Mouse (Mus musculus): ENCODE results near the gene Ppfibp1. TPM values are rescaled to one million over a fixed set of nuclear protein-coding genes. Genes with fewer than 3 reads are reported as not detected.

Gene Ppfibp1
- total and polyA plus RNA-seq, 2 experiments: 6.9 to 20.8 TPM

DNA sequence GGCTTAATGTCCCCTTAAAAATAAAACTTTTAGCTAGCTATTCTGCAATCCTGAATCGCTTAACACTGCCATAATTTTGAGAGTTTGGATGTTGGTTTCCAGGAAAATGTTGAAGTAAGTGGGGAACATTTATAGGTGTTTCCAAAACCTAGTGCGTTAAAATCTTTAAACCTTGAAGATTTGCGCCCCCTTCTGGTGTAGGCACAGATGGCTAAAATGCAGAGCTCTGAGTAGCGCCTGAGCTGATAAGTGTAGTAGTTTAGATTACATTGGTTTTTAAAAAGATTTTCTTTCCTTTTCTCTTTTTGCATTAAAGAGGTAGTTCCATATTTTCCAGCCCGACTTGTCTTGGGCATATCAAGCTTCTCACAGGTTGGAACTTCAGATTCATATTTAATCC lies 105.9 kb downstream of the Ppfibp1 start:
- H3K79me2 ChIP-seq (ENCODE audit: control insufficient read depth, insufficient read depth, low read length): no peaks in the 10 kb centered on the region
- no peak overlapping the region for H3K27ac ChIP-seq (replicated peaks; ENCODE audit: insufficient read depth, low read depth, low read length)
- no peak overlapping the region for H3K9ac ChIP-seq (ENCODE audit: low read depth, low read length)
- WGBS: 43% methylated on average over 5 of the region's 5 CpGs
- H3K27me3 ChIP-seq (ENCODE audit: control insufficient read depth, insufficient read depth, low read length): no peaks in the 10 kb centered on the region
- no peaks in the 10 kb centered on the region for H3K4me1 ChIP-seq (ENCODE audit: control insufficient read depth, insufficient read depth, low read length)
- H3K36me3 ChIP-seq (ENCODE audit: control insufficient read depth, insufficient read depth, low read length): peaks cover 15% of the 10 kb centered on the region; the same call in 1 of the 2 replicates
- peak; percentile 33; the same call in 1 of the 2 replicates for TF ChIP-seq CTCF (IDR thresholded peaks at IDR 0.05; ENCODE audit: low read depth, low read length)
- TF ChIP-seq POLR2A (IDR thresholded peaks at IDR 0.05; ENCODE audit: extremely low read depth, insufficient read depth, low read length): no peak
- DNase-seq (ENCODE audit: extremely low read depth, low read depth, low spot score): peak; percentile 41
- no peak overlapping the region for H3K4me3 ChIP-seq (ENCODE audit: insufficient read depth, low read depth, low read length)

DNA sequence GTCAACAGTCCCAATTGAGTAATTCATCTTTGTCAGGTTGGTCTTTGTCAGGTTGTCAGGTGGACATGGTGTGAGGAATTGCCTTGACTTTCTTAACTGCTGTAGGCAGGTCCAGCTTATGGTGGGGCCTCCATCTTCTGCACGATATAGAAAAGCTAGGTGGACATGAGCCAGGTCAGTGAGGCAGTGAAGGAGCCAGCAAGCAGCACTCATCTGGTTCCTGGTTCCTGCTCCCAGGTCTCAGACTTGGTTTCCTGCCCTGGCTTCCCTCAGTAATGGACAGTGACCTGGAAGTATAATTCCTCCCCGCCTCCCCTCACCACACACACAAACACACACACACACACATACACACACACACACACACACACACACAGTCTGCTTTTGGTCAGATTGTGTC lies 107.1 kb downstream of the Ppfibp1 start:
- Histone ChIP-seq H3K4me3 (ENCODE audit: insufficient read depth, low read depth, low read length) (no peak overlapping the region), H3K27ac (replicated peaks; ENCODE audit: insufficient read depth, low read depth, low read length) (no peak overlapping the region), H3K9ac (ENCODE audit: low read depth, low read length) (no peak overlapping the region), H3K4me1 (ENCODE audit: control insufficient read depth, insufficient read depth, low read length) (no peaks in the 10 kb centered on the region), H3K36me3 (ENCODE audit: control insufficient read depth, insufficient read depth, low read length) (peaks cover 19% of the 10 kb centered on the region), H3K79me2 (ENCODE audit: control insufficient read depth, insufficient read depth, low read length) (no peaks in the 10 kb centered on the region), H3K27me3 (ENCODE audit: control insufficient read depth, insufficient read depth, low read length) (no peaks in the 10 kb centered on the region)
- 96% methylated on average over 2 of the region's 2 CpGs for WGBS
- DNase-seq (ENCODE audit: extremely low read depth, low read depth, low spot score): no peak
- TF ChIP-seq CTCF (IDR thresholded peaks at IDR 0.05; ENCODE audit: low read depth, low read length) (no peak), POLR2A (IDR thresholded peaks at IDR 0.05; ENCODE audit: extremely low read depth, insufficient read depth, low read length) (no peak)

DNA sequence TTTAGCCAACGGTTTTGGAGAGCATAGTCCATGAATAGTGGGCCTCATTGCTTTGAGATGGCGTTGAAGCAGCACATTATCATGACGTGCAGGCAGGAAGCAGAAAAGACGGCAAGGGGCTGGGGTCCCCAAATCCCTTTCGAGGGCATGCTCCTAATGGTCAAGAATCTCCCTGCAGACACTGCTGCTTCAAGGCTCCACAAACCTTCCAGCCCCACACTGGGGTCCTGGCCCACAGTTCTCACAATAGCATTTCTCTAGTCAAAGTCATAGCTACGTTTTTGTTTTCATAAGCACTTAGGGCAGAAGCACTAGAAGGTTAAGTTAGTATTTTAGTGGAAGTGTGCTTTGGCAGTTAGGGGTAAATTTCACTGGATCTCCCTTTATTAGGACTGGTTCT lies 107.6 kb downstream of the Ppfibp1 start:
- no peaks in the 10 kb centered on the region for H3K27me3 ChIP-seq (ENCODE audit: control insufficient read depth, insufficient read depth, low read length)
- peaks cover 22% of the 10 kb centered on the region for H3K36me3 ChIP-seq (ENCODE audit: control insufficient read depth, insufficient read depth, low read length)
- no peaks in the 10 kb centered on the region for H3K4me1 ChIP-seq (ENCODE audit: control insufficient read depth, insufficient read depth, low read length)
- no peak for DNase-seq (ENCODE audit: extremely low read depth, low read depth, low spot score)
- H3K79me2 ChIP-seq (ENCODE audit: control insufficient read depth, insufficient read depth, low read length): no peaks in the 10 kb centered on the region
- H3K9ac ChIP-seq (ENCODE audit: low read depth, low read length): no peak overlapping the region
- no peak overlapping the region for H3K4me3 ChIP-seq (ENCODE audit: insufficient read depth, low read depth, low read length)
- TF ChIP-seq POLR2A (IDR thresholded peaks at IDR 0.05; ENCODE audit: extremely low read depth, insufficient read depth, low read length) (no peak), CTCF (IDR thresholded peaks at IDR 0.05; ENCODE audit: low read depth, low read length) (no peak)
- H3K27ac ChIP-seq (replicated peaks; ENCODE audit: insufficient read depth, low read depth, low read length): no peak overlapping the region
- 95% methylated on average over 6 of the region's 6 CpGs for WGBS

DNA sequence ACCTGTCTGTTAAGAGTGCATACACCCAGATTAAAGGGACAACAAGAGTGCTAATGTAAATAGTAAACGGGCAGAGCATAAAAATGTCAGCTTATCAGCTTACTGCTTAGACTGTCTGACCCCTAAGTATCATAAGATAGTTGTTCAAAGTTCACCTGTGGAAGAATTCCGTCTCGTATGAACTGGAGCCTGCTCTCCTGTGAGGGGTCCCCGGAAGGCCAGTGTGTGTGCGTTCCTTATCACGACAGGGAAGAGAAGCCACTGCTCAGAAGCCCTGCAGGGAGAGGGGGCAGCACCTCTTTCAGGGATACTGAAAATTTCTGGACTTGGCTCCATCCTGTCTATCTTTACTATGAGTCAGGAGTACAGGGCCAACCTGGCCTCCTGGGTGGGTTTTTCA lies 108.7 kb downstream of the Ppfibp1 start:
- no peaks in the 10 kb centered on the region for H3K27me3 ChIP-seq (ENCODE audit: control insufficient read depth, insufficient read depth, low read length)
- no peaks in the 10 kb centered on the region for H3K4me1 ChIP-seq (ENCODE audit: control insufficient read depth, insufficient read depth, low read length)
- TF ChIP-seq POLR2A (IDR thresholded peaks at IDR 0.05; ENCODE audit: extremely low read depth, insufficient read depth, low read length) (no peak), CTCF (IDR thresholded peaks at IDR 0.05; ENCODE audit: low read depth, low read length) (no peak)
- H3K79me2 ChIP-seq (ENCODE audit: control insufficient read depth, insufficient read depth, low read length): no peaks in the 10 kb centered on the region
- H3K4me3 ChIP-seq (ENCODE audit: insufficient read depth, low read depth, low read length): no peak overlapping the region
- 79% methylated on average over 6 of the region's 6 CpGs for WGBS
- H3K36me3 ChIP-seq (ENCODE audit: control insufficient read depth, insufficient read depth, low read length): peaks cover 24% of the 10 kb centered on the region
- H3K9ac ChIP-seq (ENCODE audit: low read depth, low read length): no peak overlapping the region
- no peak for DNase-seq (ENCODE audit: extremely low read depth, low read depth, low spot score)
- H3K27ac ChIP-seq (replicated peaks; ENCODE audit: insufficient read depth, low read depth, low read length): no peak overlapping the region

DNA sequence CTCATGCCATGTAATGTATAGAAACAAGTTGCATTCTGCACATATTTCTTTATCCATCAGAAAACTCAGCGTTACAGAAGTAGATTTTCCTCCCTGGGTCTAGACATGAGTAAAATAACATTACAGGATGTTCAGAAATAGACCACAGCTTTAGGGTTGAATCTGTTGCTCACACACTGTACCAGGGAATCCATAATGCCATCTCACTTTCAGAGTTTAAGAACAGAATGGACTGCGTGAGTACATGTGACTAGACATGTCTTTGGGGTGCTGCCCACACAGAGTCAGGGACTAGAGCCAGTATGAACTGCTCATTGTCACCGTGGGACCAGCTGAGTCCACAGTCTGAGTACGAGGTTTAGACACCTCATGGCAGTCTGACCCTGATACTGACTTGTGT lies 110.4 kb downstream of the Ppfibp1 start:
- Histone ChIP-seq H3K27me3 (ENCODE audit: control insufficient read depth, insufficient read depth, low read length) (no peaks in the 10 kb centered on the region), H3K36me3 (ENCODE audit: control insufficient read depth, insufficient read depth, low read length) (peaks cover 26% of the 10 kb centered on the region), H3K27ac (replicated peaks; ENCODE audit: insufficient read depth, low read depth, low read length) (no peak overlapping the region), H3K79me2 (ENCODE audit: control insufficient read depth, insufficient read depth, low read length) (no peaks in the 10 kb centered on the region), H3K4me3 (ENCODE audit: insufficient read depth, low read depth, low read length) (no peak overlapping the region), H3K9ac (ENCODE audit: low read depth, low read length) (no peak overlapping the region), H3K4me1 (ENCODE audit: control insufficient read depth, insufficient read depth, low read length) (no peaks in the 10 kb centered on the region)
- WGBS: 89% methylated on average over 4 of the region's 4 CpGs
- TF ChIP-seq POLR2A (IDR thresholded peaks at IDR 0.05; ENCODE audit: extremely low read depth, insufficient read depth, low read length) (no peak), CTCF (IDR thresholded peaks at IDR 0.05; ENCODE audit: low read depth, low read length) (no peak)
- DNase-seq (ENCODE audit: extremely low read depth, low read depth, low spot score): no peak

DNA sequence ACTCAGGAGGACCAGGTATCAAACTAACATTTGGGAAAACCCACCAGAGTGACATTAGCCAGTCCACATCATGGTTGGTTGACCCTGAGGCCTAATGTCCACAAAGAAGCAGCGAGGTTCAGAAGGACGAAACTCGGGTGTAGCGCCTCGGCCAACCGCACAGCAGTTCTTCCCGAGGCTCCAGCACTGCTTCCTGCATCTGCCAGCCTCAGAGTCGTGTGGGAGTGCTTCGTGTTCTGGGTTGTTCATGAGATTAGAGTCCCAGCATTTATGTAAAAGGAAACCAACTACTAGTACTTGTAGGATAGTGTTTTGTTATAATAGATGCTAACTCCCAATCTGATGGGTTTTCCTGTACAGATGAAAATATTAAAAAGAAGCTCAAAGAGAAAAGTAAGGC lies 111.0 kb downstream of the Ppfibp1 start:
- Histone ChIP-seq H3K27ac (replicated peaks; ENCODE audit: insufficient read depth, low read depth, low read length) (no peak overlapping the region), H3K9ac (ENCODE audit: low read depth, low read length) (no peak overlapping the region), H3K27me3 (ENCODE audit: control insufficient read depth, insufficient read depth, low read length) (no peaks in the 10 kb centered on the region), H3K79me2 (ENCODE audit: control insufficient read depth, insufficient read depth, low read length) (no peaks in the 10 kb centered on the region), H3K4me1 (ENCODE audit: control insufficient read depth, insufficient read depth, low read length) (no peaks in the 10 kb centered on the region), H3K4me3 (ENCODE audit: insufficient read depth, low read depth, low read length) (no peak overlapping the region), H3K36me3 (ENCODE audit: control insufficient read depth, insufficient read depth, low read length) (peaks cover 27% of the 10 kb centered on the region)
- WGBS: 87% methylated on average over 9 of the region's 9 CpGs
- no peak for TF ChIP-seq CTCF (IDR thresholded peaks at IDR 0.05; ENCODE audit: low read depth, low read length)
- DNase-seq (ENCODE audit: extremely low read depth, low read depth, low spot score): no peak
